Comparison of ENCODE assay signal across 8 mouse cellular contexts in the genomic region with DNA sequence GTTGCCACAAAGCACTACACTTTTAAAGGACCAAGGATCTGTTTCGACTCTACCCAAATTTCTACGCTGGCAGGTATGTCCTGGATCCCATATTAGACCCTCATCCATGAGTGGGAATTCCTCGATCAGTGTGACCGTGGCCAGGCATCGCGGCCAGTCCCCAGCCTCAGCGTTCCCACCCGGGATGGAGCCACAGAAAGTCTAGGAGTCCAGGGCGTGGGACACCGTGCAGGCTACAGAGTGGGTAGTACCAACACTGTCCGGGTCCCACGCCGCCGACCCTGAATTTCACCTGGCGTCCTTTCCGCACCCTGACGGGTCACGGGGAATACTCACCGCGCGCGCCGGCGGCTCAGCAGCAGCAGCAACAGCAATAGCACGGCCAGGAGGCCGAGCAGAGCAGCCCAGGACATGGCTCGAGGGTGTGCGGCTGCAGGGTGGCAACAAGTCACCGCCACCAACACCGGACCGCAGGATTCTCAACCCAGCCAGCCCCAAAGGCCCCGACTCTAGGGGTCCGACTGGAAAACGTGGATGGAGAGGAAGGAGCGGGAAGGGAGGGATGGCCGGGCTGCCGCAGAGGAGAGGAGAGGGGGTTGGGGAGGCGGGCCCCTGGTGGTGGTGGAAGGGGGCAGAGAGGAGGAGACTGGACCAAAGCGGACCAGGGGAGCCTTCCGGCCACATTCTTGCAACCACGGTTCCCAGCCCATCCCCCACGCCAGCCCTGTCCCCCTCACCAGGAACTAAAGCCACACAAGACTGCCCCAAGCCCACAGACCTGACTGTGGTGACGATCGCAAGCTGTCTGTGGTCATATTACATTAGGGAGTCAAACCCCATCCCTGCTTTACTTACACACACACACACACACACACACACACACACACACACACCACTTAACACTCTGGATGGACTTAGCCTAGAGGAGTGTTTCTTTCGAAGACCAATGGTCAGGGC. TPM values are rescaled to one million over a fixed set of nuclear protein-coding genes. Genes with fewer than 3 reads are reported as not detected.
DNase-seq lines count a peak whose midpoint lies in the region; ATAC-seq and TF ChIP-seq lines count a peak whose summit lies in the region.

A gene (minus strand): TSS at position 597 of the 957 bp plus-strand sequence.

- TF ChIP-seq POLR2A in CH12.LX (IDR thresholded peaks at IDR 0.05; ENCODE audit: low read depth, low read length) = no peak

- no peak within 1 kb of the TSS for H3K4me3 ChIP-seq in CH12.LX (replicated peaks in 1 of 3; ENCODE audit: low read depth in 2 of 3, low read length in 2 of 3, poor library complexity in 1 of 3)
- H3K4me3 ChIP-seq in forebrain, postnatal 0 days (ENCODE audit: low read depth, low read length) = peak within 1 kb of the TSS; percentile 36
- H3K4me3 ChIP-seq in hindbrain, embryonic 16.5 days (ENCODE audit: low read length) = peak within 1 kb of the TSS; percentile 45

- no peak for TF ChIP-seq RAD21 in CH12.LX (IDR thresholded peaks at IDR 0.05; ENCODE audit: low read depth, low read length)

- dilution Hi-C loops in CH12.LX (cut with MboI; ENCODE audit: extremely low pct_ligation_motif_present, extremely low pct_unique_long_range_greater_than_20kb, low sequenced_read_pairs) = no loop called here

- TF ChIP-seq EP300 in CH12.LX (IDR thresholded peaks at IDR 0.05; ENCODE audit: low read length) = no peak

- in situ Hi-C loops in CH12.LX (cut with MboI; ENCODE audit: low pct_ligation_motif_present, low pct_unique_long_range_greater_than_20kb, low sequenced_read_pairs) = no loop called here

- no peak for TF ChIP-seq CTCF in CH12.LX (conservative IDR thresholded peaks at IDR 0.05 in 1 of 2, IDR thresholded peaks at IDR 0.05 in 1 of 2; ENCODE audit: low read depth in 2 of 2, low read length in 2 of 2)
- TF ChIP-seq CTCF in forebrain, postnatal 0 days (IDR thresholded peaks at IDR 0.05; ENCODE audit: low read depth) = no peak

- no peaks in the 10 kb centered on the region for H3K36me3 ChIP-seq in CH12.LX (replicated peaks in 1 of 2; ENCODE audit: control insufficient read depth in 1 of 2, insufficient read depth in 1 of 2, low read length in 1 of 2)
- H3K36me3 ChIP-seq in forebrain, postnatal 0 days (ENCODE audit: insufficient read depth) = no peaks in the 10 kb centered on the region
- no peaks in the 10 kb centered on the region for H3K36me3 ChIP-seq in hindbrain, embryonic 16.5 days (ENCODE audit: control insufficient read depth, insufficient read depth, low read length)

- H3K9me3 ChIP-seq in CH12.LX (replicated peaks; ENCODE audit: low read length) = peaks cover 11% of the 10 kb centered on the region
- no peaks in the 10 kb centered on the region for H3K9me3 ChIP-seq in forebrain, postnatal 0 days (ENCODE audit: low read length)
- H3K9me3 ChIP-seq in hindbrain, embryonic 16.5 days (ENCODE audit: control insufficient read depth, low read length) = no peaks in the 10 kb centered on the region

- H3K27me3 ChIP-seq in CH12.LX (replicated peaks) = peaks cover 56% of the 10 kb centered on the region
- peaks cover 11% of the 10 kb centered on the region for H3K27me3 ChIP-seq in forebrain, postnatal 0 days (ENCODE audit: insufficient read depth, low read length)
- peaks cover 9% of the 10 kb centered on the region for H3K27me3 ChIP-seq in hindbrain, embryonic 16.5 days (replicated peaks; ENCODE audit: control insufficient read depth, insufficient read depth, low read length)

- H3K9ac ChIP-seq in CH12.LX (ENCODE audit: insufficient read depth, low read depth) = no peak within 1 kb of the TSS
- H3K9ac ChIP-seq in forebrain, postnatal 0 days = peak within 1 kb of the TSS; percentile 51; the same call in 1 of the 2 replicates
- peak within 1 kb of the TSS; percentile 67 for H3K9ac ChIP-seq in hindbrain, embryonic 16.5 days (ENCODE audit: low read depth, low read length)

- no peak within 1 kb of the TSS for H3K27ac ChIP-seq in CH12.LX (ENCODE audit: insufficient read depth, low read depth)
- H3K27ac ChIP-seq in forebrain, postnatal 0 days (ENCODE audit: low read depth, low read length) = no peak within 1 kb of the TSS
- H3K27ac ChIP-seq in hindbrain, embryonic 16.5 days (ENCODE audit: low read depth, low read length) = no peak within 1 kb of the TSS

- no peaks in the 10 kb centered on the region for H3K4me1 ChIP-seq in CH12.LX (ENCODE audit: control insufficient read depth in 1 of 2, insufficient read depth in 2 of 2)
- no peaks in the 10 kb centered on the region for H3K4me1 ChIP-seq in forebrain, postnatal 0 days (ENCODE audit: insufficient read depth)
- peaks cover 7% of the 10 kb centered on the region for H3K4me1 ChIP-seq in hindbrain, embryonic 16.5 days (ENCODE audit: control insufficient read depth, insufficient read depth, low read depth, low read length)

- ATAC-seq in forebrain, postnatal 0 days = no peak
- ATAC-seq in hindbrain, embryonic 16.5 days = peak; percentile 40; the same call in 1 of the 2 replicates

- DNase-seq in CH12.LX (ENCODE audit: extremely low read depth) = no peak
- DNase-seq in adrenal gland, adult (ENCODE audit: inconsistent age in 2 of 2, low spot score in 1 of 2) = peak; percentile 63 to 82
- no peak for DNase-seq in forebrain, postnatal 0 days
- peak; percentile 42 for DNase-seq in lung, postnatal 36 days
- DNase-seq in urinary bladder, postnatal 4 days (ENCODE audit: low spot score in 2 of 2) = peak; percentile 57 to 69
- no peak for DNase-seq in yolk sac, embryonic 10.5 days (ENCODE audit: low spot score)
- DNase-seq in layer of hippocampus, postnatal 36 days = no peak

- H3K79me2 ChIP-seq in CH12.LX (replicated peaks; ENCODE audit: control insufficient read depth, extremely low read depth, insufficient read depth, poor library complexity, severe bottlenecking) = no peaks in the 10 kb centered on the region

- H3K4me2 ChIP-seq in CH12.LX (ENCODE audit: insufficient read depth, low read depth, poor library complexity, severe bottlenecking) = no peak within 1 kb of the TSS
- H3K4me2 ChIP-seq in forebrain, postnatal 0 days (ENCODE audit: low read depth) = peak within 1 kb of the TSS; percentile 70
- peak within 1 kb of the TSS; percentile 90 for H3K4me2 ChIP-seq in hindbrain, embryonic 16.5 days (ENCODE audit: low read length)

- WGBS in forebrain, postnatal 0 days = 4% methylated on average over 42 of the region's 45 CpGs
- 3% methylated on average over 42 of the region's 45 CpGs for WGBS in hindbrain, embryonic 16.5 days

TF ChIP-seq in CH12.LX, 34 proteins besides CTCF, POLR2A, EP300 and RAD21:
- TF ChIP-seq TBP (conservative IDR thresholded peaks at IDR 0.05; ENCODE audit: low read depth, low read length) (no peak), ZKSCAN1 (IDR thresholded peaks at IDR 0.05; ENCODE audit: borderline replicate concordance, low read depth, low read length) (no peak), E2F4 (IDR thresholded peaks at IDR 0.05; ENCODE audit: insufficient replicate concordance, low read depth, low read length) (no peak), CHD1 (IDR thresholded peaks at IDR 0.05; ENCODE audit: low read depth, low read length) (no peak), ZMIZ1 (IDR thresholded peaks at IDR 0.05; ENCODE audit: low read depth, low read length) (no peak), PAX5 (IDR thresholded peaks at IDR 0.05; ENCODE audit: low read length) (no peak), BHLHE40 (IDR thresholded peaks at IDR 0.05; ENCODE audit: low read depth, low read length) (no peak), NELFE (IDR thresholded peaks at IDR 0.05; ENCODE audit: low read depth, low read length) (no peak), SIN3A (IDR thresholded peaks at IDR 0.05; ENCODE audit: low read length) (no peak), ZC3H11A (IDR thresholded peaks at IDR 0.05; ENCODE audit: low read depth, low read length) (no peak), RCOR1 (conservative IDR thresholded peaks at IDR 0.05; ENCODE audit: low read depth, low read length) (no peak), HCFC1 (IDR thresholded peaks at IDR 0.05; ENCODE audit: low read depth, low read length) (no peak), JUND (conservative IDR thresholded peaks at IDR 0.05; ENCODE audit: low read depth, low read length) (no peak), ETS1 (conservative IDR thresholded peaks at IDR 0.05; ENCODE audit: low read depth, low read length) (no peak)
TF ChIP-seq in CH12.LX: peak in this region for 0.

RNA-seq across cellular contexts. Expression of the gene that starts here (rescaled TPM):
- total RNA-seq in CH12.LX (2012; rRNA removed) = 7.0 and 7.7 TPM in 2 replicates
- total RNA-seq in CH12.LX (2014; rRNA removed) = 12.2 and 13.4 TPM in 2 replicates
- polyA plus RNA-seq in CH12.LX (2012; ENCODE audit: insufficient read length, low read depth) = 15.9 and 19.1 TPM in 2 replicates
- total RNA-seq in forebrain, postnatal 0 days (2014; rRNA removed) = 2.5 and 4.0 TPM in 2 replicates
- 2.5 and 2.8 TPM in 2 replicates for polyA plus RNA-seq in forebrain, postnatal 0 days (2015; fragmentation: Nextera tagmentation; extraction: Ambion mirVana)
- polyA plus RNA-seq in hindbrain, embryonic 16.5 days (2015; fragmentation: Nextera tagmentation; extraction: Ambion mirVana) = 4.2 and 5.5 TPM in 2 replicates
- 1 to 10 TPM in 1 of 2 experiments, under 1 TPM in 1; 0.52 to 1.1 TPM for total RNA-seq in layer of hippocampus, postnatal 36 days (2021)

Comparison
In these comparisons a context has a peak if more than half of its experiments do, and no peak if none do; other contexts are left out.
1. DNase-seq: peak in adrenal gland, adult (2 of 2), lung, postnatal 36 days (single experiment) and urinary bladder, postnatal 4 days (2 of 2); none in CH12.LX (single experiment), forebrain, postnatal 0 days (single experiment), yolk sac, embryonic 10.5 days (single experiment) and layer of hippocampus, postnatal 36 days (0 of 2).
2. H3K4me3 ChIP-seq: peak in forebrain, postnatal 0 days (single experiment) and hindbrain, embryonic 16.5 days (single experiment); none in CH12.LX (0 of 3).